Mouse (Mus musculus): ENCODE measurements around the gene Btbd8. TPM values are rescaled to one million over a fixed set of nuclear protein-coding genes. Genes with fewer than 3 reads are reported as not detected.

Btbd8 gene
- polyA plus RNA-seq, 1 experiment from 2014 or later: 3.6 TPM

- no peak overlapping the region for H3K9ac ChIP-seq (ENCODE audit: low read depth, low read length)
Measured at GRCm38 (mm10) chr5:107441881-107442280, 4.1 kb downstream of the Btbd8 start.

GRCm38 (mm10) chr5:107444251-107444650 lies 6.5 kb downstream of the Btbd8 start:
- WGBS (ENCODE audit: insufficient replicate concordance): 80% methylated on average over 4 of the region's 4 CpGs
- H3K9ac ChIP-seq (ENCODE audit: low read depth, low read length): no peak overlapping the region
- ATAC-seq (replicated peaks; ENCODE audit: insufficient number of reproducible peaks, low FRiP score, low TSS enrichment): no peak
- no peaks in the 10 kb centered on the region for H3K4me1 ChIP-seq (ENCODE audit: control insufficient read depth, insufficient read depth, low read length)
- no peaks in the 10 kb centered on the region for H3K9me3 ChIP-seq (replicated peaks; ENCODE audit: control insufficient read depth, low read length)
- H3K27ac ChIP-seq (ENCODE audit: low read depth, low read length): no peak overlapping the region
- H3K4me3 ChIP-seq (ENCODE audit: low read depth, low read length): no peak overlapping the region
- no peak overlapping the region for H3K4me2 ChIP-seq
- no peaks in the 10 kb centered on the region for H3K36me3 ChIP-seq (ENCODE audit: control insufficient read depth, insufficient read depth, low read length)
- no peaks in the 10 kb centered on the region for H3K27me3 ChIP-seq (ENCODE audit: control insufficient read depth, insufficient read depth, low read length)

More at GRCm38 (mm10) chr5:107441881-107442280, 4.1 kb downstream of the Btbd8 start:
- Histone ChIP-seq H3K27ac (ENCODE audit: low read depth, low read length) (no peak overlapping the region), H3K4me1 (ENCODE audit: control insufficient read depth, insufficient read depth, low read length) (peaks cover 5% of the 10 kb centered on the region; the same call in 1 of the 2 replicates), H3K27me3 (ENCODE audit: control insufficient read depth, insufficient read depth, low read length) (no peaks in the 10 kb centered on the region), H3K4me3 (ENCODE audit: low read depth, low read length) (no peak overlapping the region), H3K4me2 (no peak overlapping the region), H3K36me3 (ENCODE audit: control insufficient read depth, insufficient read depth, low read length) (no peaks in the 10 kb centered on the region), H3K9me3 (replicated peaks; ENCODE audit: control insufficient read depth, low read length) (no peaks in the 10 kb centered on the region)
- WGBS (ENCODE audit: insufficient replicate concordance): 69% methylated on average over 5 of the region's 5 CpGs
- no peak for ATAC-seq (replicated peaks; ENCODE audit: insufficient number of reproducible peaks, low FRiP score, low TSS enrichment)

GRCm38 (mm10) chr5:107447977-107448376 lies 10.2 kb downstream of the Btbd8 start:
- WGBS (ENCODE audit: insufficient replicate concordance): 76% methylated on average over 4 of the region's 4 CpGs
- ATAC-seq (replicated peaks; ENCODE audit: insufficient number of reproducible peaks, low FRiP score, low TSS enrichment): no peak
- no peak overlapping the region for H3K4me2 ChIP-seq
- H3K27ac ChIP-seq (ENCODE audit: low read depth, low read length): no peak overlapping the region
- H3K9me3 ChIP-seq (replicated peaks; ENCODE audit: control insufficient read depth, low read length): no peaks in the 10 kb centered on the region
- H3K27me3 ChIP-seq (ENCODE audit: control insufficient read depth, insufficient read depth, low read length): no peaks in the 10 kb centered on the region
- no peaks in the 10 kb centered on the region for H3K36me3 ChIP-seq (ENCODE audit: control insufficient read depth, insufficient read depth, low read length)
- no peak overlapping the region for H3K9ac ChIP-seq (ENCODE audit: low read depth, low read length)
- no peak overlapping the region for H3K4me3 ChIP-seq (ENCODE audit: low read depth, low read length)
- H3K4me1 ChIP-seq (ENCODE audit: control insufficient read depth, insufficient read depth, low read length): no peaks in the 10 kb centered on the region

GRCm38 (mm10) chr5:107448784-107449183 lies 11.0 kb downstream of the Btbd8 start:
- WGBS (ENCODE audit: insufficient replicate concordance): 89% methylated on average over 4 of the region's 4 CpGs

GRCm38 (mm10) chr5:107449620-107450019 lies 11.8 kb downstream of the Btbd8 start:
- Histone ChIP-seq H3K4me1 (ENCODE audit: control insufficient read depth, insufficient read depth, low read length) (no peaks in the 10 kb centered on the region), H3K27ac (ENCODE audit: low read depth, low read length) (no peak overlapping the region), H3K36me3 (ENCODE audit: control insufficient read depth, insufficient read depth, low read length) (no peaks in the 10 kb centered on the region), H3K9me3 (replicated peaks; ENCODE audit: control insufficient read depth, low read length) (no peaks in the 10 kb centered on the region), H3K27me3 (ENCODE audit: control insufficient read depth, insufficient read depth, low read length) (no peaks in the 10 kb centered on the region), H3K4me2 (no peak overlapping the region), H3K9ac (ENCODE audit: low read depth, low read length) (no peak overlapping the region), H3K4me3 (ENCODE audit: low read depth, low read length) (no peak overlapping the region)
- 81% methylated on average over 5 of the region's 5 CpGs for WGBS (ENCODE audit: insufficient replicate concordance)
- no peak for ATAC-seq (replicated peaks; ENCODE audit: insufficient number of reproducible peaks, low FRiP score, low TSS enrichment)

More at GRCm38 (mm10) chr5:107448784-107449183, 11.0 kb downstream of the Btbd8 start:
- H3K4me1 ChIP-seq (ENCODE audit: control insufficient read depth, insufficient read depth, low read length): no peaks in the 10 kb centered on the region
- no peak overlapping the region for H3K4me2 ChIP-seq
- H3K36me3 ChIP-seq (ENCODE audit: control insufficient read depth, insufficient read depth, low read length): no peaks in the 10 kb centered on the region
- H3K27ac ChIP-seq (ENCODE audit: low read depth, low read length): no peak overlapping the region
- H3K9ac ChIP-seq (ENCODE audit: low read depth, low read length): no peak overlapping the region
- H3K27me3 ChIP-seq (ENCODE audit: control insufficient read depth, insufficient read depth, low read length): no peaks in the 10 kb centered on the region
- no peaks in the 10 kb centered on the region for H3K9me3 ChIP-seq (replicated peaks; ENCODE audit: control insufficient read depth, low read length)
- ATAC-seq (replicated peaks; ENCODE audit: insufficient number of reproducible peaks, low FRiP score, low TSS enrichment): no peak
- H3K4me3 ChIP-seq (ENCODE audit: low read depth, low read length): no peak overlapping the region

GRCm38 (mm10) chr5:107450299-107450698 lies 12.5 kb downstream of the Btbd8 start:
- no peak overlapping the region for H3K9ac ChIP-seq (ENCODE audit: low read depth, low read length)
- H3K27ac ChIP-seq (ENCODE audit: low read depth, low read length): no peak overlapping the region
- H3K4me1 ChIP-seq (ENCODE audit: control insufficient read depth, insufficient read depth, low read length): no peaks in the 10 kb centered on the region
- H3K4me3 ChIP-seq (ENCODE audit: low read depth, low read length): no peak overlapping the region
- 86% methylated on average over 5 of the region's 5 CpGs for WGBS (ENCODE audit: insufficient replicate concordance)
- no peaks in the 10 kb centered on the region for H3K27me3 ChIP-seq (ENCODE audit: control insufficient read depth, insufficient read depth, low read length)
- H3K36me3 ChIP-seq (ENCODE audit: control insufficient read depth, insufficient read depth, low read length): no peaks in the 10 kb centered on the region
- H3K4me2 ChIP-seq: no peak overlapping the region
- no peak for ATAC-seq (replicated peaks; ENCODE audit: insufficient number of reproducible peaks, low FRiP score, low TSS enrichment)
- no peaks in the 10 kb centered on the region for H3K9me3 ChIP-seq (replicated peaks; ENCODE audit: control insufficient read depth, low read length)

GRCm38 (mm10) chr5:107462147-107463076 lies 24.6 kb downstream of the Btbd8 start:
- ATAC-seq (replicated peaks; ENCODE audit: insufficient number of reproducible peaks, low FRiP score, low TSS enrichment): no peak

GRCm38 (mm10) chr5:107466501-107466900 lies 28.7 kb downstream of the Btbd8 start:
- Histone ChIP-seq H3K4me3 (ENCODE audit: low read depth, low read length) (no peak overlapping the region), H3K36me3 (ENCODE audit: control insufficient read depth, insufficient read depth, low read length) (no peaks in the 10 kb centered on the region), H3K27ac (ENCODE audit: low read depth, low read length) (peak overlapping the region; percentile 36), H3K9me3 (replicated peaks; ENCODE audit: control insufficient read depth, low read length) (no peaks in the 10 kb centered on the region), H3K4me1 (ENCODE audit: control insufficient read depth, insufficient read depth, low read length) (peaks cover 9% of the 10 kb centered on the region; the same call in 1 of the 2 replicates), H3K9ac (ENCODE audit: low read depth, low read length) (no peak overlapping the region), H3K27me3 (ENCODE audit: control insufficient read depth, insufficient read depth, low read length) (no peaks in the 10 kb centered on the region), H3K4me2 (no peak overlapping the region)
- 33% methylated on average over 5 of the region's 5 CpGs for WGBS (ENCODE audit: insufficient replicate concordance)
- ATAC-seq (replicated peaks; ENCODE audit: insufficient number of reproducible peaks, low FRiP score, low TSS enrichment): no peak

More at GRCm38 (mm10) chr5:107462147-107463076, 24.6 kb downstream of the Btbd8 start:
- Histone ChIP-seq H3K4me2 (no peak overlapping the region), H3K9ac (ENCODE audit: low read depth, low read length) (no peak overlapping the region), H3K36me3 (ENCODE audit: control insufficient read depth, insufficient read depth, low read length) (no peaks in the 10 kb centered on the region), H3K4me3 (ENCODE audit: low read depth, low read length) (no peak overlapping the region), H3K9me3 (replicated peaks; ENCODE audit: control insufficient read depth, low read length) (no peaks in the 10 kb centered on the region), H3K27ac (ENCODE audit: low read depth, low read length) (no peak overlapping the region), H3K27me3 (ENCODE audit: control insufficient read depth, insufficient read depth, low read length) (no peaks in the 10 kb centered on the region), H3K4me1 (ENCODE audit: control insufficient read depth, insufficient read depth, low read length) (peaks cover 9% of the 10 kb centered on the region; the same call in 1 of the 2 replicates)
- WGBS (ENCODE audit: insufficient replicate concordance): 80% methylated on average over 4 of the region's 4 CpGs
